Mouse (Mus musculus) heart, embryonic 12.5 days (tissue): ENCODE data around the gene Fbxl16. TPM values are rescaled to one million over a fixed set of nuclear protein-coding genes. Genes with fewer than 3 reads are reported as not detected.

Experiments used
- ATAC-seq: fragments of 200-750 bp; cut with Nextera tagmentation; 2 replicates; pipeline ENCODE4 v1.8.0; 2017; ENCODE audit warnings: moderate TSS enrichment, moderate library complexity; ENCODE audit not compliant: insufficient number of reproducible peaks, low FRiP score
- H3K27ac ChIP-seq: fragments of 300-500 bp; sonication (generic); 2 replicates; pipeline ENCODE4 v1.5.1; 2016; ENCODE audit warnings: mild to moderate bottlenecking, moderate library complexity; ENCODE audit not compliant: poor library complexity, severe bottlenecking
- H3K27me3 ChIP-seq: fragments of 300-500 bp; sonication (generic); replicated peaks from 2 replicates; pipeline ENCODE4 v1.6.1; 2016; ENCODE audit warnings: mild to moderate bottlenecking, moderate library complexity
- H3K36me3 ChIP-seq: fragments of 300-500 bp; sonication (generic); 2 replicates; pipeline ENCODE4 v1.6.1; 2016; ENCODE audit warnings: mild to moderate bottlenecking, moderate library complexity
- H3K4me1 ChIP-seq: fragments of 300-500 bp; sonication (generic); replicated peaks from 2 replicates; pipeline ENCODE4 v1.6.1; 2016; ENCODE audit warnings: mild to moderate bottlenecking
- H3K4me2 ChIP-seq: fragments of 300-500 bp; sonication (generic); 2 replicates; pipeline ENCODE4 v1.6.1; 2016; ENCODE audit warnings: mild to moderate bottlenecking, moderate library complexity
- H3K4me3 ChIP-seq: fragments of 300-500 bp; sonication (generic); 2 replicates; pipeline ENCODE4 v1.5.1; 2016; ENCODE audit warnings: mild to moderate bottlenecking
- H3K9ac ChIP-seq: fragments of 300-500 bp; sonication (generic); 2 replicates; pipeline ENCODE4 v1.6.1; 2016; ENCODE audit warnings: mild to moderate bottlenecking, moderate library complexity
- H3K9me3 ChIP-seq: fragments of 300-500 bp; sonication (generic); replicated peaks from 2 replicates; pipeline ENCODE4 v1.6.1; 2016; ENCODE audit warnings: mild to moderate bottlenecking, moderate library complexity
- WGBS: fragments of 180-500 bp; shearing (Covaris S2); methylation state at CpG from one replicate; pipeline ENCODE4 v1.1.7; 2016; 5-methylcytosine and 5-hydroxymethylcytosine counted together
- polyA plus RNA-seq: library from polyadenylated mRNA; unstranded; fragments of >200 nt; fragmentation: Nextera tagmentation; extraction: Ambion mirVana; gene quantifications from 2 replicates; pipeline ENCODE4 v1.2.1, GENCODE M21; 2016

Fbxl16 gene
- polyA plus RNA-seq, 1 experiment from 2014 or later = 1.4 TPM

- H3K4me2 ChIP-seq = peak overlapping the region; percentile 84
- no peaks in the 10 kb centered on the region for H3K9me3 ChIP-seq
- 80% methylated on average over 15 of the region's 15 CpGs for WGBS
- H3K9ac ChIP-seq = peak overlapping the region; percentile 90
- H3K27ac ChIP-seq = no peak overlapping the region
- H3K4me1 ChIP-seq = peaks cover 24% of the 10 kb centered on the region
- ATAC-seq = no peak
- no peaks in the 10 kb centered on the region for H3K27me3 ChIP-seq
- H3K36me3 ChIP-seq = peaks cover 63% of the 10 kb centered on the region
- H3K4me3 ChIP-seq = peak overlapping the region; percentile 75
Observed at GRCm38 (mm10) chr17:25783861-25784574, 24.9 kb upstream of the Fbxl16 start.

- peak; percentile 89 for ATAC-seq
- H3K9me3 ChIP-seq = no peaks in the 10 kb centered on the region
- under 1% methylated on average over 23 of the region's 23 CpGs for WGBS
Observed at GRCm38 (mm10) chr17:25785281-25785745, 23.6 kb upstream of the Fbxl16 start, which contains the start of gene Haghl. Gene Haghl (minus strand): TSS chr17:25785673.

GRCm38 (mm10) chr17:25786280-25786679 is 22.6 kb upstream of the Fbxl16 start, which contains the start of gene Ccdc78:
Gene Ccdc78 (plus strand): TSS chr17:25786580.
- H3K9ac ChIP-seq = peak within 1 kb of the TSS; percentile 90
- H3K4me1 ChIP-seq = peaks cover 32% of the 10 kb centered on the region
- peak within 1 kb of the TSS; percentile 90 for H3K27ac ChIP-seq
- ATAC-seq = no peak
- H3K9me3 ChIP-seq = no peaks in the 10 kb centered on the region
- H3K27me3 ChIP-seq = no peaks in the 10 kb centered on the region
- peaks cover 57% of the 10 kb centered on the region for H3K36me3 ChIP-seq
- 74% methylated on average over 3 of the region's 3 CpGs for WGBS
- peak within 1 kb of the TSS; percentile 84 for H3K4me2 ChIP-seq
- peak within 1 kb of the TSS; percentile 75 for H3K4me3 ChIP-seq

More at GRCm38 (mm10) chr17:25785281-25785745, 23.6 kb upstream of the Fbxl16 start, which contains the start of gene Haghl:
- peaks cover 63% of the 10 kb centered on the region for H3K36me3 ChIP-seq
- H3K9ac ChIP-seq = peak within 1 kb of the TSS; percentile 90
- peaks cover 24% of the 10 kb centered on the region for H3K4me1 ChIP-seq
- peak within 1 kb of the TSS; percentile 90 for H3K27ac ChIP-seq
- no peaks in the 10 kb centered on the region for H3K27me3 ChIP-seq
- peak within 1 kb of the TSS; percentile 75 for H3K4me3 ChIP-seq
- peak within 1 kb of the TSS; percentile 84 for H3K4me2 ChIP-seq

GRCm38 (mm10) chr17:25786781-25787504 is 21.9 kb upstream of the Fbxl16 start:
- H3K9ac ChIP-seq = no peak overlapping the region
- 92% methylated on average over 9 of the region's 9 CpGs for WGBS
- ATAC-seq = no peak
- no peak overlapping the region for H3K4me3 ChIP-seq
- no peaks in the 10 kb centered on the region for H3K9me3 ChIP-seq
- H3K4me1 ChIP-seq = peaks cover 36% of the 10 kb centered on the region
- H3K36me3 ChIP-seq = peaks cover 51% of the 10 kb centered on the region
- no peak overlapping the region for H3K27ac ChIP-seq
- H3K4me2 ChIP-seq = no peak overlapping the region
- no peaks in the 10 kb centered on the region for H3K27me3 ChIP-seq

- WGBS = 28% methylated on average over 19 of the region's 19 CpGs
- H3K4me1 ChIP-seq = peaks cover 48% of the 10 kb centered on the region
- no peak for ATAC-seq
Observed at GRCm38 (mm10) chr17:25791320-25791842, 17.5 kb upstream of the Fbxl16 start.

GRCm38 (mm10) chr17:25791843-25792527 is 16.9 kb upstream of the Fbxl16 start:
- H3K36me3 ChIP-seq = peaks cover 27% of the 10 kb centered on the region
- peak overlapping the region; percentile 85 for H3K27ac ChIP-seq
- H3K27me3 ChIP-seq = no peaks in the 10 kb centered on the region
- H3K4me3 ChIP-seq = peak overlapping the region; percentile 77
- H3K4me2 ChIP-seq = peak overlapping the region; percentile 93
- WGBS = under 1% methylated on average over 45 of the region's 45 CpGs
- peaks cover 49% of the 10 kb centered on the region for H3K4me1 ChIP-seq
- H3K9ac ChIP-seq = peak overlapping the region; percentile 82
- ATAC-seq = peak; percentile 65
- no peaks in the 10 kb centered on the region for H3K9me3 ChIP-seq

More at GRCm38 (mm10) chr17:25791320-25791842, 17.5 kb upstream of the Fbxl16 start:
- peak overlapping the region; percentile 77 for H3K4me3 ChIP-seq
- H3K27ac ChIP-seq = peak overlapping the region; percentile 85
- no peaks in the 10 kb centered on the region for H3K9me3 ChIP-seq
- H3K4me2 ChIP-seq = peak overlapping the region; percentile 93
- peak overlapping the region; percentile 82 for H3K9ac ChIP-seq
- no peaks in the 10 kb centered on the region for H3K27me3 ChIP-seq
- peaks cover 27% of the 10 kb centered on the region for H3K36me3 ChIP-seq

GRCm38 (mm10) chr17:25792615-25793014 is 16.3 kb upstream of the Fbxl16 start, which contains the start of gene Fam173a:
Gene Fam173a (minus strand): TSS chr17:25792901.
- Histone ChIP-seq H3K36me3 (peaks cover 24% of the 10 kb centered on the region), H3K9ac (peak within 1 kb of the TSS; percentile 82), H3K4me1 (peaks cover 53% of the 10 kb centered on the region), H3K27ac (peak within 1 kb of the TSS; percentile 85), H3K4me2 (peak within 1 kb of the TSS; percentile 93), H3K27me3 (no peaks in the 10 kb centered on the region), H3K9me3 (no peaks in the 10 kb centered on the region), H3K4me3 (peak within 1 kb of the TSS; percentile 77)
- WGBS = 1% methylated on average over 14 of the region's 14 CpGs
- ATAC-seq = peak; percentile 58

GRCm38 (mm10) chr17:25794197-25794596 is 14.7 kb upstream of the Fbxl16 start:
- H3K4me1 ChIP-seq = peaks cover 53% of the 10 kb centered on the region
- no peak for ATAC-seq

GRCm38 (mm10) chr17:25794998-25795397 is 13.9 kb upstream of the Fbxl16 start:
- ATAC-seq = no peak
- peaks cover 53% of the 10 kb centered on the region for H3K4me1 ChIP-seq
- peak overlapping the region; percentile 98 for H3K4me2 ChIP-seq
- no peak overlapping the region for H3K4me3 ChIP-seq
- H3K9me3 ChIP-seq = no peaks in the 10 kb centered on the region
- H3K27me3 ChIP-seq = no peaks in the 10 kb centered on the region
- 0 out of 2 replicates have a peak overlapping the region, but pooled peaks have one; percentile 78 for H3K9ac ChIP-seq
- H3K36me3 ChIP-seq = 0 out of 2 replicates have a peak, but pooled peaks cover 5% of the 10 kb centered on the region
- WGBS = 83% methylated on average over 17 of the region's 17 CpGs
- H3K27ac ChIP-seq = no peak overlapping the region

More at GRCm38 (mm10) chr17:25794197-25794596, 14.7 kb upstream of the Fbxl16 start:
- H3K4me2 ChIP-seq = no peak overlapping the region
- no peak overlapping the region for H3K27ac ChIP-seq
- peaks cover 13% of the 10 kb centered on the region for H3K36me3 ChIP-seq
- H3K4me3 ChIP-seq = no peak overlapping the region
- no peaks in the 10 kb centered on the region for H3K27me3 ChIP-seq
- no peak overlapping the region for H3K9ac ChIP-seq
- 83% methylated on average over 13 of the region's 13 CpGs for WGBS
- H3K9me3 ChIP-seq = no peaks in the 10 kb centered on the region

GRCm38 (mm10) chr17:25795609-25796092 is 13.2 kb upstream of the Fbxl16 start, which contains the start of gene AC134908.4:
Gene AC134908.4 (minus strand): TSS chr17:25795659.
- peak within 1 kb of the TSS; percentile 78 for H3K9ac ChIP-seq
- 0 out of 2 replicates have a peak, but pooled peaks cover under 1% of the 10 kb centered on the region for H3K36me3 ChIP-seq
- H3K4me1 ChIP-seq = peaks cover 51% of the 10 kb centered on the region
- peak within 1 kb of the TSS; percentile 98 for H3K4me2 ChIP-seq
- no peak for ATAC-seq
- WGBS = 18% methylated on average over 6 of the region's 6 CpGs
- no peaks in the 10 kb centered on the region for H3K27me3 ChIP-seq
- no peaks in the 10 kb centered on the region for H3K9me3 ChIP-seq
- no peak within 1 kb of the TSS for H3K27ac ChIP-seq
- peak within 1 kb of the TSS; percentile 79 for H3K4me3 ChIP-seq
